Mouse (Mus musculus): ENCODE measurements at regions not wholly inside any gene's neighbourhood (a gene's known extent, or its start where the extent isn't known, plus 50 kb on each side); places are given as distances from the start of the nearest gene placed in this dataset.

- DNase-seq = no peak
Measured at GRCm38 (mm10) chr2:159889701-159890100, 444.3 kb downstream of the Gm826 start.

- DNase-seq = no peak
Measured at GRCm38 (mm10) chr2:159884773-159885459, 449.0 kb downstream of the Gm826 start.

DNA sequence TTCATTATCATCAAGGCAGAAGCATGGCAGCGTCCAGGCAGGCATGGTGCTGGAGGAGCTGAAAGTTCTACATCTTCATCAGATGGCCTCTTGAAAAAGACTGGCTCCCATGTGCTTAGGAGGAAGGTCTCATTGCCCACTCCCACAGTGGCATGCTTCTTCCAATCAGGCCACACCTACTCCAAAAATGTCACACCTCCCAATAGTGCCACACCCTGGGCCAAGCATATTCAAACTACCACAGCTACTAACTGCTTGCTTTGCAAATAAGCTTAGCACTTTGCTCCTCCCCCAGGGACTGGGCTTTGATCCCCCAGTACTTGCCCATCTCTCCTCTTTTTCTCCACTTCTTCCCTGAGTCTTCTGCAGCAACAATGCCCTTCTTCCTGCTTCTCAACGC, 467.0 kb downstream of the Gm826 start:
- no peak for DNase-seq

DNA sequence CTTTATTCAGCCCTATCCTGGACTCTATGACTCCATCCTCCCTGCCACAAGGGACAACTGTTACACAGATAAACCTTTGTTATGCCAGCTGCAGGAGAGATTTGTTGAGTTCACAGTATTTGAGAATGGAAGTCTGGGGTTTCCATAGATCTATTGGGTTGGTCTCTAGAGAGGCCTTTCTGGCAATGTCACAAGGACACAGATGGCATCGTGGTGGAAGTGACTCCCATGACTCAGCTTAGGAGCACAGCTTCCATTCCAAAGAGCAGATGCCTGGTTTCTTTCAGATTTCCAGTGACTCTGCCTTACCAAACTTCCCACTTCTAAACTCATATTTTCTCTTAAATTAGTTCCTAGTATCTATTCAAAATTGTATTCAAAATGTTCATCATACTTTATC, 467.6 kb downstream of the Gm826 start:
- DNase-seq = peak; percentile 12

DNA sequence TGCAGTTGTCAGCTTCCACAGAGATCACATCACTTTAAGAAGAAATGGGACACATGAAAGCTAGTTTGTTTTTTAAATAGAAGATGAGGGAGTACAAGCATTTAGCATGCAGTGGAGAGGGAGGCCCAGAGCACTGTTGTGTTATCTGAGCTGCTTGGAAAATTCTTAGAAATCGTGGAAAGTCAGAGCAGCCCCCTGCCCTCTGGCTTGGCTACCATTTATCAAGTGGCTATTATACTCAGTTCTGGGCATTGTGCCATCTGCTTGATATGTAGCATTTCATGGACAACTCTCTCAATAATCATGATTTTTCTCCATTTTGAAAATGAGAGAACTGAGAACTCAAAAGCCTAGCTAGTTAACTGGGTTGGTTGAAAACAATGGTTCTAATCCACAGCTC, 470.8 kb downstream of the Gm826 start:
- DNase-seq = no peak

GRCm38 (mm10) chr2:159853891-159854665, 479.9 kb downstream of the Gm826 start:
- no peak for DNase-seq

DNA sequence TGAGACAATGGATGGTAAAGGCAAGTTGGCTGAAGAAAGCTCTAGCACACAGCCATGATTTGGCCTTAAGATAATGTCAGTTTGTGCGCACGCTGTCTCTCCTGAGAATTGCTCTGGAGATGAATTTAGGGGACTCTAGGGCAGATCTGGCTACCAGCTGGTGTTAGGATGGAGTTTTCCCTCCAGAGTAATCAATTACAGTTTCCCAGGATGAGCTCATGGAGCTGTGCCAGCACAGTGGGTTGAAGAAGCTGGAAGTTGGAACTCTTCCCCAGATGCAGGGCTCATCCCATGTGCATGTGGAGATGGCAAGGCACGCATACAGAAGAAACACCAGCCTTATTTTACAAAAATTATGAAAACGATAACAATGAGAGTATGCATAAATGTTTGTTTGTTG, 481.0 kb downstream of the Gm826 start:
- no peak for DNase-seq

- no peak for DNase-seq
Measured at GRCm38 (mm10) chr2:159832488-159833113, 501.4 kb downstream of the Gm826 start.

DNA sequence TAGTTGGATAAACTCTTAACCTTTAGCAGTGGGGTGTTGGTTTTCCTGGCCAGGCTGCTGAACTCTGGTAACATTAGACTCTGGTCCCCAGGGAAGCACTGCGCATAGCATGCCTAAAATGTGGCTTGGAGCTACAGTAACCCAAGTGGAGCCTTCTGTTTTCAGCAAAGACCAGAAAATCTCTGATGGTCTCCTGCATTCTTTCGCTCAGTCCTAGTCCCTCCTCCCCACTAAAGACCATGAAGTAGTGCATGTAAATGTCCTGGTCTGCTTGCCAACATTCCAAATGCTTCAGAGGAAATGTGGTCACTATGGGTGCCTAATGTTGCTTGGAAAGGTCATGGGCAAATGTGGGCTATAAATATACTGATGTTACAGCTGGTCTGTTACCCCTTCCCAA, 507.5 kb downstream of the Gm826 start:
- DNase-seq = no peak

DNA sequence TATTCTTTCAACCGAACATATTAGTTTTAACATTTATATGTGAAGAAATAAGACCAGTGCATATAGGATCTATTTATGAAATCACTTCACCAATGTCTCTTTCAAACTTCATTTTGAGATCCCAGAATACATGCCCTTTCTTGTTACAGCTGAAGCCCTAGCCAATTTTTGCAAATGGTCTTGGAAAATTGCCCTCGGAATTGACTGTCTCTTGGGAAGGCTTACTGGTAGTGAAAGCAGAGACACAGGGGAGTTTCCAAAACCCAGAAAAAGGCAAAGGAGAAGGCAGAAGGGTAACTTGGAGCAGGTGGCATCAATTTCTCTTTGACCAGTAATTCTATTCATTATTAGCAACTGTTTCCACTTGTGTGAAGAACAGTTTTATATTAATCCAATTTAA, 515.4 kb downstream of the Gm826 start:
- DNase-seq = no peak

DNA sequence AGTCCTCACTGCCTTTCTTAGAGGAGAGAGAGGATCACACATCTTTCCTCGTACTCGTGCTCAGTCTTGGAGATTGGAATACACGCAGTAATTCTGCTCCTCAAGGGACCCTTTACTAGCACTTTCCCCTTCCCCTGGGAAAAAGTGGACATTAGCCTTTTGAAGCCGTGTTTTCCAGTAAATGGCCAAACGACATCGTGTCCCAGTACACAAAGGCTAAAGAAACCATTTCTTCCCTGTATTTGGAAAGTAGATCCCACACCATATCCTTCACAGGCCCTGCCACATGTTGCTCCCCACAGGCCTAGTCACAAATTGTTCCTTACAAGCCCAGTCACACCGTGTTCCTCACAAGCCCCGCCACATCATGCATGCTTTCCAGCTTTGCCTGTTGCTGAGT, 517.6 kb downstream of the Gm826 start:
- DNase-seq = no peak
